Mouse (Mus musculus) ES-E14 (cell line): ENCODE results near the gene Zgpat.

Source experiments
- CHD2 ChIP-seq: IDR thresholded peaks from 2 replicates; pipeline ENCODE4 v1.6.1; 2014; ENCODE audit warnings: mild to moderate bottlenecking, low read depth, low read length, inconsistent platforms
- HCFC1 ChIP-seq: IDR thresholded peaks from 2 replicates; pipeline ENCODE4 v1.6.1; 2012; ENCODE audit warnings: low read length, inconsistent platforms, borderline replicate concordance; ENCODE audit not compliant: insufficient read depth
- MAFK ChIP-seq: IDR thresholded peaks from 2 replicates; pipeline ENCODE4 v1.6.1; 2014; ENCODE audit warnings: mild to moderate bottlenecking, low read depth, low read length, inconsistent platforms; ENCODE audit not compliant: insufficient read depth
- ZC3H11A ChIP-seq: IDR thresholded peaks from 2 replicates; pipeline ENCODE4 v1.6.1; 2012; ENCODE audit warnings: low read depth, mild to moderate bottlenecking, inconsistent platforms, low read length, borderline replicate concordance
- ZNF384 ChIP-seq: IDR thresholded peaks from 2 replicates; pipeline ENCODE4 v1.6.1; 2012; ENCODE audit warnings: low read depth, low read length, inconsistent platforms

- TF ChIP-seq MAFK (no peak), ZC3H11A (no peak), HCFC1 (no peak), ZNF384 (no peak), CHD2 (no peak)
These were observed 11.1 kb downstream of the Zgpat start for GRCm38 (mm10) chr2:181375787-181376186.
